Mouse (Mus musculus) heart, embryonic 10.5 days (tissue): Measurements from ENCODE around the gene Kbtbd13. TPM values are rescaled to one million over a fixed set of nuclear protein-coding genes. Genes with fewer than 3 reads are reported as not detected.

Source experiments
- DNase-seq: peaks from one replicate; pipeline ENCODE4 v3.0.0-alpha.2; 2017; ENCODE audit warnings: low spot score
- H3K27ac ChIP-seq: fragments of 300-500 bp; sonication (generic); 2 replicates; pipeline ENCODE4 v1.5.1; 2016; ENCODE audit warnings: mild to moderate bottlenecking
- H3K27me3 ChIP-seq: fragments of 300-500 bp; sonication (generic); 2 replicates; pipeline ENCODE4 v1.6.1; 2016; ENCODE audit warnings: mild to moderate bottlenecking; ENCODE audit not compliant: poor library complexity, insufficient read depth, severe bottlenecking
- H3K36me3 ChIP-seq: fragments of 300-500 bp; sonication (generic); 2 replicates; pipeline ENCODE4 v1.6.1; 2016; ENCODE audit warnings: mild to moderate bottlenecking, moderate library complexity
- H3K4me1 ChIP-seq: fragments of 300-500 bp; sonication (generic); 2 replicates; pipeline ENCODE4 v1.6.1; 2016; ENCODE audit warnings: mild to moderate bottlenecking
- H3K4me3 ChIP-seq: fragments of 300-500 bp; sonication (generic); 2 replicates; pipeline ENCODE4 v1.5.1; 2016; ENCODE audit warnings: mild to moderate bottlenecking, moderate library complexity
- H3K9me3 ChIP-seq: fragments of 300-500 bp; sonication (generic); 2 replicates; pipeline ENCODE4 v1.6.1; 2016; ENCODE audit warnings: mild to moderate bottlenecking, moderate library complexity
- WGBS: fragments of 180-500 bp; shearing (Covaris S2); methylation state at CpG from one replicate; pipeline ENCODE4 v1.1.7; 2016; 5-methylcytosine and 5-hydroxymethylcytosine counted together
- polyA plus RNA-seq: library from polyadenylated mRNA; unstranded; fragments of >200 nt; fragmentation: Nextera tagmentation; extraction: Ambion mirVana; gene quantifications from 2 replicates; pipeline ENCODE4 v1.2.1, GENCODE M21; 2016

The Kbtbd13 gene
- polyA plus RNA-seq, 1 experiment from 2014 or later, result 1.4 TPM

DNA sequence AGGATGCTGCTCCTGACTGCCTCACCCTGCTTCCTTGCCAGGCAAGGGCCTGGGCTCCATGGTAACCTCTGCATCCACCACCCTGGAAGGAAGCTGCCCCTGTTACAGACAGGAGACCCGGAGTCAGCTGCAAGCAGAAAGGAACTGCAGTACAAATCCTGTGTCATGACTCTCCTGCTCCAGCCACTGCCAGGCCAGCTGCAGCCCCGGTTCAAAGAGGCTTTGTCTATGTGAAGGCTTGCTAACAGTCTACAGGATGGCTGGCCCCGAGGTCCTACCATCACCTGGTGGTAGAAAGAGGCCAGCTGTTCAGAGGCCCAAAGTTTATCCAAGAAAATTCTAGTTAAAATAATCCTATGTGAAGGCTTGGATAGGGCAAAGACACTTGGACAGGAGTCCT, 19.9 kb upstream of the Kbtbd13 start:
- no peaks in the 10 kb centered on the region for H3K27me3 ChIP-seq
- WGBS, result 67% methylated on average over 3 of the region's 3 CpGs
- no peaks in the 10 kb centered on the region for H3K36me3 ChIP-seq
- no peak for DNase-seq
- H3K4me1 ChIP-seq, result no peaks in the 10 kb centered on the region
- no peak overlapping the region for H3K4me3 ChIP-seq
- H3K27ac ChIP-seq, result no peak overlapping the region
- no peaks in the 10 kb centered on the region for H3K9me3 ChIP-seq

DNA sequence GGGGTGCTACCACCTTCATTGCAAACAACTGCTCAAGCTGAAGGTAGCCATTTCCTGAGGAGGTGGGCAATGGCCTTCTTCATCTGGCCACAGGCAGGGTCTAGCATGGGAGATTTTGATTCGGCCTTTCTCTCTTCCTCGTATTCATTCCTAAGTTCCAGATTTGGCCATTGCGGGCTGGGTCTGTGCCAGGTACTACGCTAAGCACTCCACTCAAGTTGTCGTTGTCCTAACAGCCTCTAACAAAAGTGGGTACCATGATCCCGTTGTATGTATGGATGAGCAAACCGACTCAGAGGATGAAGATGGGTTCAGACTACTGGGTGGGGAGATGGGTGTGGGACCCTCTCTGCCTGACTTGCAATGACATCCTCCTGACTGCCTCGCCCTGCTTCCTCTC, 18.9 kb upstream of the Kbtbd13 start:
- H3K4me1 ChIP-seq, result no peaks in the 10 kb centered on the region
- no peaks in the 10 kb centered on the region for H3K27me3 ChIP-seq
- no peaks in the 10 kb centered on the region for H3K36me3 ChIP-seq
- no peaks in the 10 kb centered on the region for H3K9me3 ChIP-seq
- WGBS, result 84% methylated on average over 8 of the region's 8 CpGs
- no peak overlapping the region for H3K27ac ChIP-seq
- no peak for DNase-seq
- no peak overlapping the region for H3K4me3 ChIP-seq

GRCm38 (mm10) chr9:65408871-65409295, 17.4 kb upstream of the Kbtbd13 start:
- no peaks in the 10 kb centered on the region for H3K27me3 ChIP-seq
- no peak overlapping the region for H3K4me3 ChIP-seq
- DNase-seq, result no peak
- H3K36me3 ChIP-seq, result no peaks in the 10 kb centered on the region
- 71% methylated on average over 5 of the region's 5 CpGs for WGBS
- 0 out of 2 replicates have a peak, but pooled peaks cover 4% of the 10 kb centered on the region for H3K4me1 ChIP-seq
- no peak overlapping the region for H3K27ac ChIP-seq
- H3K9me3 ChIP-seq, result no peaks in the 10 kb centered on the region

DNA sequence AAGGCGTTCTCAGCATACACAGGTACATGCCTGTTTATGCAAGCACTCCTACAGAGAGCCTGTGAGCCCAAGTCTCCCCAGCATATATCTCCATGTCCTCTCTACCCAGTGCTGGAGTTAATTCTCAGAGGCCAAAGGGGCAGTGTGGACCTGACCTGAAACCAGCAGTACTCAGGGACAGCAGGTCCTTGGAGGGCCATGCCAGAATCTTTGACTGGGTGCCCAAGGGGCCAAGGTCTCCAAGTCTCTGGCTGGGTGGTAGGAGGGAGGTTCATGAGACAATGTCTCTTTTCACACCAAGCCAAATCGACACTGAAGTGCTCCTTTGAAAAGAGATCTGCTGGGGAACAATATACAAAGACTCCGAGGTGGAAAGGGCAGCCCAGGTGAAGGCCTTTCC, 16.4 kb upstream of the Kbtbd13 start:
- Histone ChIP-seq H3K27ac (no peak overlapping the region), H3K4me1 (0 out of 2 replicates have a peak, but pooled peaks cover 4% of the 10 kb centered on the region), H3K36me3 (no peaks in the 10 kb centered on the region), H3K4me3 (no peak overlapping the region), H3K27me3 (no peaks in the 10 kb centered on the region), H3K9me3 (no peaks in the 10 kb centered on the region)
- no peak for DNase-seq
- 80% methylated on average over 3 of the region's 3 CpGs for WGBS

GRCm38 (mm10) chr9:65407327-65407726, 15.9 kb upstream of the Kbtbd13 start:
- DNase-seq, result no peak
- 0 out of 2 replicates have a peak, but pooled peaks cover 4% of the 10 kb centered on the region for H3K4me1 ChIP-seq
- no peaks in the 10 kb centered on the region for H3K27me3 ChIP-seq
- H3K27ac ChIP-seq, result no peak overlapping the region
- WGBS, result 76% methylated on average over 5 of the region's 5 CpGs
- no peak overlapping the region for H3K4me3 ChIP-seq
- no peaks in the 10 kb centered on the region for H3K9me3 ChIP-seq
- H3K36me3 ChIP-seq, result no peaks in the 10 kb centered on the region

GRCm38 (mm10) chr9:65405184-65405449, 13.7 kb upstream of the Kbtbd13 start:
- Histone ChIP-seq H3K9me3 (no peaks in the 10 kb centered on the region), H3K36me3 (no peaks in the 10 kb centered on the region), H3K4me1 (0 out of 2 replicates have a peak, but pooled peaks cover 4% of the 10 kb centered on the region), H3K27ac (no peak overlapping the region), H3K4me3 (no peak overlapping the region), H3K27me3 (no peaks in the 10 kb centered on the region)
- WGBS, result 82% methylated on average over 2 of the region's 2 CpGs
- DNase-seq, result no peak

GRCm38 (mm10) chr9:65404331-65405183, 13.1 kb upstream of the Kbtbd13 start:
- H3K36me3 ChIP-seq, result no peaks in the 10 kb centered on the region
- no peak overlapping the region for H3K27ac ChIP-seq
- H3K27me3 ChIP-seq, result no peaks in the 10 kb centered on the region
- WGBS, result 65% methylated on average over 15 of the region's 15 CpGs
- H3K4me3 ChIP-seq, result no peak overlapping the region
- no peak for DNase-seq
- H3K9me3 ChIP-seq, result no peaks in the 10 kb centered on the region
- H3K4me1 ChIP-seq, result 0 out of 2 replicates have a peak, but pooled peaks cover 4% of the 10 kb centered on the region

GRCm38 (mm10) chr9:65399934-65400333, 8.5 kb upstream of the Kbtbd13 start:
- Histone ChIP-seq H3K27me3 (no peaks in the 10 kb centered on the region; the same call in 1 of the 2 replicates), H3K36me3 (no peaks in the 10 kb centered on the region), H3K4me3 (no peak overlapping the region), H3K27ac (no peak overlapping the region), H3K9me3 (no peaks in the 10 kb centered on the region), H3K4me1 (peaks cover 17% of the 10 kb centered on the region)
- 84% methylated on average over 6 of the region's 6 CpGs for whole genome bisulfite sequencing
- no peak for DNase-seq

- DNase-seq, result peak; percentile 88
- 2% methylated on average over 24 of the region's 24 CpGs for WGBS
- no peaks in the 10 kb centered on the region for H3K9me3 ChIP-seq
- H3K36me3 ChIP-seq, result no peaks in the 10 kb centered on the region
- peak within 1 kb of the TSS; percentile 66 for H3K4me3 ChIP-seq
- peaks cover 7% of the 10 kb centered on the region for H3K27me3 ChIP-seq
- peak within 1 kb of the TSS; percentile 81 for H3K27ac ChIP-seq
- H3K4me1 ChIP-seq, result peaks cover 25% of the 10 kb centered on the region
Measured at GRCm38 (mm10) chr9:65398279-65398678, 6.8 kb upstream of the Kbtbd13 start, which contains the start of gene Rasl12. Gene Rasl12, plus strand, starts transcription at chr9:65398506.

DNA sequence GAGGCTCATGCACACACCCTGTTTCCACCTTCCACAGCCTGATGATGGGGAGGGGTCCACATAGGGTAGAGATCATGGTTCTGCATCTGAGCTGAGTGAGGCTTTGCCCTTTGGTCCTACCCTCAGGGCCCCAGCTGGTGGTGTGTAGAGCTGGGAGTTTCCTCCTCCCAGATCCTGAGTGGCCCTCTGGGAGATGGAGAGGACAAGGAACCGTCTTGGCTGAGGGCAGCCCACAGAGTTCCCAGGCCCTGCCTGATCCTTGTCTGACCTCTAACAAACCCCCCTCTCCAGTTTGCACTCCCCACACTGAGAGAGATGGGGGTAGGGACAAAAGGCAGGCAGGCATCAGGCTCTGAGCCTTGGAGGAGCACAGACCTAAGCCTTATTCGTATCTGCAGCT, 2.9 kb upstream of the Kbtbd13 start:
- 54% methylated on average over 2 of the region's 2 CpGs for WGBS
- Histone ChIP-seq H3K4me3 (no peak overlapping the region), H3K27me3 (peaks cover 43% of the 10 kb centered on the region), H3K36me3 (no peaks in the 10 kb centered on the region), H3K4me1 (peaks cover 44% of the 10 kb centered on the region), H3K9me3 (no peaks in the 10 kb centered on the region), H3K27ac (no peak overlapping the region)
- DNase-seq, result no peak

DNA sequence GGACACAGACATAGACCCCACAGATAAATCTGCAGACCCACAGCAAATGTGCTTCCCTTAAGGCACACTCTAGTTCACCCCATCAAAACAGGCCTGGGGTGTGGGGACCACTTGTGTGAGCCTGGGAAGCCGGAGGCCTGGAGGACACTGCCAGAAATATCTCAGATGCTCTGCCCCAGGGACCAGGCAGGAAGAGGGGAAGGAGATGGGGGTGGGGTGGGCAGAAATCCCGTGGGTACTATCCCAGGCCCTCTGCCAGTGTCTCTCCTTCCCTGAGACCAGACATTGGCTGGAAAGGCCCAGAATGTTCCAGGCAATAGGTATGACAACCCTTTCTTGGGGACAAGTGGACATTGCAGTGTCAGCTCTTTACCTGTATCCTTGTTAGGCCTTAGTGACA, 2.2 kb upstream of the Kbtbd13 start:
- H3K9me3 ChIP-seq, result no peaks in the 10 kb centered on the region
- no peak for DNase-seq
- no peaks in the 10 kb centered on the region for H3K36me3 ChIP-seq
- 18% methylated on average over 2 of the region's 2 CpGs for WGBS
- H3K4me1 ChIP-seq, result peaks cover 38% of the 10 kb centered on the region
- no peak overlapping the region for H3K4me3 ChIP-seq
- no peak overlapping the region for H3K27ac ChIP-seq
- H3K27me3 ChIP-seq, result peaks cover 51% of the 10 kb centered on the region

DNA sequence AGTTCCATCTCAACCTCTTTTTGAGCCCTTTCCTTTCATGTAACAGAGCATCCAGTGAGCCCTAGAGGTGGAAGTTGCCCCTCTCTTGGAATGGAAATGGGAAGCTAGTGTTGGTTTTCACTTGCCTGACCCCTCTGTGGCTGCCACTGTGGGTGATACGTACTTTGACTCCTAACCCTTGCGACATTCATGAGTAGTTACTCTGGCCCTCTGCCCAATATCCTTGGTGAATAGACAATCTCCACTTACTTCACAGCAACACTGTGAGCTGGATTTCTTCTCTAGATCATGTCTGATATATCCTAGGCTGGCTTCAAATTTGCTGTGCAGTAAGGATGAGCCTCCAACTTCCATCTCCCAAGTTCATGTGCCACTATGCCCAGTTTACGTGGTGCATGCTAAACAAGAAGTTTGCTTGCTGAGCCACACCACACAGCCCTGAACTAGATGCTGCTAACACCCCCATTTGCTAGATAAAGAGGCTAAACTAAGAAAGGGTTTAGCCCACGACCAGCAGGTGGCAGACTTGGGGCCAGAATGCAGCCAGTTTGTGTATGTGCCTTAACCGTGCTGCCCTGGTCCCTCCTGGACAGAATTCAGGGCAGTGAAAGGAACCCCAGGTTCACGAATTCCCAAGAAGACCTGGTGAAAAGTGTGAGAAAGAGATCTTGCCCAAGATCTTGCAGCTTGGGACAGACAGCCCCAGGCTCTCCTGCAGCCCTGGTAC, 1.3 kb upstream of the Kbtbd13 start:
- 0 out of 2 replicates have a peak overlapping the region, but pooled peaks have one; percentile 10 for H3K27ac ChIP-seq
- no peaks in the 10 kb centered on the region for H3K9me3 ChIP-seq
- no peak for DNase-seq
- peaks cover 52% of the 10 kb centered on the region for H3K27me3 ChIP-seq
- WGBS, result 25% methylated on average over 6 of the region's 6 CpGs
- H3K4me3 ChIP-seq, result no peak overlapping the region
- peaks cover 31% of the 10 kb centered on the region for H3K4me1 ChIP-seq
- H3K36me3 ChIP-seq, result no peaks in the 10 kb centered on the region
